Mouse (Mus musculus) hindlimb bud, embryonic 11.5 days (tissue): ENCODE results near the gene Myl4.

Source experiments
- DNase-seq: peaks from one replicate; pipeline ENCODE4 v3.0.0-alpha.2; 2012; ENCODE audit warnings: low read depth, low spot score; ENCODE audit errors: extremely low spot score

The Myl4 gene

GRCm38 (mm10) chr11:104627616-104628301, 77.3 kb downstream of the Myl4 start:
- no peak for DNase-seq

- DNase-seq: no peak
These were observed 78.1 kb downstream of the Myl4 start for GRCm38 (mm10) chr11:104628566-104628965.

- DNase-seq: no peak
These were observed 79.8 kb downstream of the Myl4 start for GRCm38 (mm10) chr11:104630185-104630835.

- DNase-seq: no peak
These were observed 80.8 kb downstream of the Myl4 start for GRCm38 (mm10) chr11:104631306-104631705.

GRCm38 (mm10) chr11:104637010-104637409, 86.5 kb downstream of the Myl4 start:
- no peak for DNase-seq

- no peak for DNase-seq
These were observed 87.5 kb downstream of the Myl4 start for GRCm38 (mm10) chr11:104638006-104638405.

- DNase-seq: no peak
These were observed 88.4 kb downstream of the Myl4 start for GRCm38 (mm10) chr11:104638906-104639305.

- no peak for DNase-seq
These were observed 89.2 kb downstream of the Myl4 start for GRCm38 (mm10) chr11:104639634-104640033.

- DNase-seq: no peak
These were observed 90.4 kb downstream of the Myl4 start for GRCm38 (mm10) chr11:104640894-104641293.

GRCm38 (mm10) chr11:104643236-104643635, 92.8 kb downstream of the Myl4 start:
- no peak for DNase-seq
